Mouse (Mus musculus): ENCODE measurements around the gene Timm13.

DNA sequence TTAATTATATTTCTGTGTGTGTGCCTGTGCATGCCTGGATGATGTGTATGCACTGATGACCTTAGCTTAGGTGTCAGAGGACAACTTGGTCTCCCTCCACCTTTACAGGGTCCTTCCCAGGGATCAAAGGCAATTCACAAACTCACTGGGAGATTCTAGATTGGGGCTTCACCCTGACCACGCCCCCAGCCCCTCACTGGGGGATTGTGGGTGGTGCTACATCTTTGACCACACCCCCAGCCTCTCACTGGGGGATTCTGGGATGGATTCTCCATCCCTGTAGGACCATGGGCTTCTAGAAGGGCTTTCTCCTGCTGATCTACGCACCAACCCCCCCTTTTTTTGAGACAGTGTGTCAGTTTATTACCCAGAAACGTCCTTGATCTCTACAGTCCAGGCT is 24.7 kb upstream of the Timm13 start:
- TF ChIP-seq CTCF (IDR thresholded peaks at IDR 0.05; ENCODE audit: low read depth) (no peak), EP300 (IDR thresholded peaks at IDR 0.05; ENCODE audit: low read depth) (no peak)

All from liver, embryonic 14.5 days (tissue).